Mouse (Mus musculus) testis, adult 2 months (tissue): Measurements from ENCODE around the gene Nup155.
"Not testable (repeated sequence)": the region's sequence is repeated elsewhere in the genome, so short reads cannot be mapped to it uniquely, and the experiment has no call there.

Source experiments
- CTCF ChIP-seq: fragments of 200-500 bp; IDR thresholded peaks from 2 replicates; pipeline ENCODE4 v1.5.1; 2012; ENCODE audit warnings: low read depth, mild to moderate bottlenecking, inconsistent platforms, low read length, moderate library complexity; ENCODE audit not compliant: control insufficient read depth, insufficient read depth, insufficient replicate concordance
- POLR2A ChIP-seq: fragments of 200-500 bp; IDR thresholded peaks from 2 replicates; pipeline ENCODE4 v1.6.1; 2012; ENCODE audit warnings: low read depth, mild to moderate bottlenecking, inconsistent platforms, low read length, moderate library complexity; ENCODE audit not compliant: control insufficient read depth

- not testable (repeated sequence) for TF ChIP-seq CTCF, POLR2A
Observed at GRCm38 (mm10) chr15:8073159-8073558, 35.9 kb upstream of the Nup155 start.
